13 mouse cellular contexts compared by ENCODE assay signal in the genomic region with DNA sequence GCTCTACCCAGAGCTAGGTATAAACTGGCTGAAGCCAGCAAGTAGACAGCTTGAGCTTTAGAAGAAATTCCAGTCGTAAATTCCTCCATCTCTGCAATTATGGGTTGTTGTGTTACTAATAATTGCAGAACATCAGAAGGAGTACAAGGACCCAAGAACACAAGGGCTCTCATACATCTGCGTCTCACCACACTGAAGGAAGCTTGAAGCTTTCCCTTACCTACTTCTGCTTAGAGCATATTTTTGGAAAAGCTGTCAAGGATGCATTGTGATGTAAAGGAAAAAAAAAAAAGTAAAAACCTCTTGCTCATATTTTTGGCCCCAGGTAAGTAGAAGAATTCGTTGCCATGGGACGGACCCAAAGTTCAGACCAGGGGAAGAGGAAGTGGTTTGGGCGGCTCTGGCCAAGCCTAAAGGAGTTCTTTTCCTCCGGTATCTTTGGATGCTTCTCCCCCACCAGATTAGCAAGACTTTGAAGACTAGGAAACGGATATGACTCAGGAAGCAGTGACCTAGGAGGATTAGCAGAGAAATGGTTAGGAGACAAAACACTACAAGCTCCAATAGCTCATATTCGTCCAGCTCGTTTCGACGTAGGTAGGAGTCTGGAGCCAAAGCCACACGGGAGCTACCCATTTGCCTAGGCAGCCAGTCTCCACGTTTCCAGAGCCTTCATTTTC.
DNase-seq lines count a peak whose midpoint lies in the region; ATAC-seq lines count a peak whose summit lies in the region.
"Had no signal": no experiment of that assay in that cellular context is flagged by ENCODE, and none has a peak within 500 bp of the region (broad histone marks: within the 10 kb centered on the region; RNA-seq: fewer than 3 reads in every experiment).

No protein-coding gene starts in this region.

- no peak overlapping the region for H3K4me3 ChIP-seq in kidney, embryonic 16.5 days (ENCODE audit: low read length)
- H3K4me3 ChIP-seq in hindbrain, embryonic 10.5 days = no peak overlapping the region
- H3K4me3 ChIP-seq: embryonic facial prominence, embryonic 15.5 days; forebrain, embryonic 15.5 days; neural tube, embryonic 13.5 days had no signal

- ATAC-seq in kidney, embryonic 16.5 days (ENCODE audit: low FRiP score, low TSS enrichment) = no peak
- ATAC-seq: forebrain, embryonic 15.5 days; midbrain, embryonic 16.5 days had no signal

- H3K4me1 ChIP-seq in kidney, embryonic 16.5 days (ENCODE audit: insufficient read depth, low read length) = no peaks in the 10 kb centered on the region
- H3K4me1 ChIP-seq in hindbrain, embryonic 10.5 days (replicated peaks) = no peaks in the 10 kb centered on the region
- H3K4me1 ChIP-seq: embryonic facial prominence, embryonic 15.5 days; forebrain, embryonic 15.5 days; neural tube, embryonic 13.5 days had no signal

- H3K9me3 ChIP-seq in kidney, embryonic 16.5 days (ENCODE audit: low read length) = no peaks in the 10 kb centered on the region
- H3K9me3 ChIP-seq in hindbrain, embryonic 10.5 days = no peaks in the 10 kb centered on the region
- H3K9me3 ChIP-seq: embryonic facial prominence, embryonic 15.5 days; forebrain, embryonic 15.5 days; neural tube, embryonic 13.5 days had no signal

- H3K27ac ChIP-seq in kidney, embryonic 16.5 days (ENCODE audit: low read length) = no peak overlapping the region
- no peak overlapping the region for H3K27ac ChIP-seq in hindbrain, embryonic 10.5 days
- H3K27ac ChIP-seq: embryonic facial prominence, embryonic 15.5 days; forebrain, embryonic 15.5 days; neural tube, embryonic 13.5 days had no signal

- no peaks in the 10 kb centered on the region for H3K27me3 ChIP-seq in kidney, embryonic 16.5 days (ENCODE audit: insufficient read depth, low read length)
- H3K27me3 ChIP-seq in hindbrain, embryonic 10.5 days (ENCODE audit: insufficient read depth, poor library complexity, severe bottlenecking) = no peaks in the 10 kb centered on the region
- H3K27me3 ChIP-seq: embryonic facial prominence, embryonic 15.5 days; forebrain, embryonic 15.5 days; neural tube, embryonic 13.5 days had no signal

- no peaks in the 10 kb centered on the region for H3K36me3 ChIP-seq in kidney, embryonic 16.5 days (ENCODE audit: insufficient read depth, low read length)
- no peaks in the 10 kb centered on the region for H3K36me3 ChIP-seq in hindbrain, embryonic 10.5 days
- H3K36me3 ChIP-seq: embryonic facial prominence, embryonic 15.5 days; forebrain, embryonic 15.5 days; neural tube, embryonic 13.5 days had no signal

- H3K9ac ChIP-seq in kidney, embryonic 16.5 days (replicated peaks; ENCODE audit: low read length) = no peak overlapping the region
- H3K9ac ChIP-seq: embryonic facial prominence, embryonic 15.5 days; forebrain, embryonic 15.5 days; neural tube, embryonic 13.5 days had no signal

- DNase-seq in kidney, adult 11 months = peak; percentile 47
- DNase-seq in adrenal gland, postnatal 10 days = peak; percentile 8
- DNase-seq in heart, postnatal 4 days = peak; percentile 15
- peak; percentile 21 for DNase-seq in lung, postnatal 25 days (ENCODE audit: low spot score)
- DNase-seq in layer of hippocampus, postnatal 25 days (ENCODE audit: extremely low spot score in 1 of 2, low spot score in 1 of 2) = no peak
- no peak for DNase-seq in hindbrain, embryonic 10.5 days (ENCODE audit: low spot score)
- DNase-seq: gastrocnemius, postnatal 25 days; right cerebral cortex, postnatal 25 days had no signal

- H3K4me2 ChIP-seq in kidney, embryonic 16.5 days (replicated peaks; ENCODE audit: low read depth, low read length) = no peak overlapping the region
- H3K4me2 ChIP-seq: embryonic facial prominence, embryonic 15.5 days; forebrain, embryonic 15.5 days; neural tube, embryonic 13.5 days had no signal

- 75% methylated on average over 13 of the region's 13 CpGs for WGBS in kidney, embryonic 16.5 days
- WGBS in hindbrain, embryonic 10.5 days = 82% methylated on average over 13 of the region's 13 CpGs

Comparison
In these comparisons a context has a peak if more than half of its experiments do, and no peak if none do; other contexts are left out.
1. DNase-seq: peak in kidney, adult 11 months (single experiment), adrenal gland, postnatal 10 days (single experiment), heart, postnatal 4 days (single experiment) and lung, postnatal 25 days (single experiment); none in layer of hippocampus, postnatal 25 days (0 of 2) and hindbrain, embryonic 10.5 days (single experiment).